Mouse (Mus musculus) MEL (cell line): ENCODE results near the gene Fam57b.

Source experiments
- CHD1 ChIP-seq: IDR thresholded peaks from 2 replicates; pipeline ENCODE4 v1.6.1; 2012; ENCODE audit warnings: low read depth, mild to moderate bottlenecking, inconsistent platforms, low read length, improper control_type of control experiment
- CTCF ChIP-seq, 3 experiments: IDR thresholded peaks in 2 of 3; conservative IDR thresholded peaks in 1 of 3; 2 replicates each; pipeline ENCODE4 v1.5.1; 2011 to 2012; ENCODE audit warnings: low read length in 3 of 3, low read depth in 2 of 3, mild to moderate bottlenecking in 2 of 3, improper control_type of control experiment in 1 of 3, inconsistent platforms in 1 of 3, mixed read lengths in 1 of 3, moderate library complexity in 1 of 3; ENCODE audit not compliant: control insufficient read depth in 1 of 3, insufficient read depth in 1 of 3, poor library complexity in 1 of 3, severe bottlenecking in 1 of 3
- POLR2A ChIP-seq, 2 experiments: IDR thresholded peaks; 2 replicates each; pipeline ENCODE4 v1.6.1; 2011 to 2012; ENCODE audit warnings: low read length in 2 of 2, mild to moderate bottlenecking in 2 of 2, control low read depth in 1 of 2, improper control_type of control experiment in 1 of 2, low read depth in 1 of 2, moderate library complexity in 1 of 2; ENCODE audit not compliant: control insufficient read depth in 1 of 2, insufficient read depth in 1 of 2, poor library complexity in 1 of 2
- POLR2AphosphoS2 ChIP-seq: IDR thresholded peaks from 2 replicates; pipeline ENCODE4 v1.6.1; 2011; ENCODE audit warnings: low read length, improper control_type of control experiment
- UBTF ChIP-seq: IDR thresholded peaks from 2 replicates; pipeline ENCODE4 v1.6.1; 2012; ENCODE audit warnings: low read depth, mild to moderate bottlenecking, inconsistent platforms, low read length, improper control_type of control experiment, moderate library complexity, borderline replicate concordance; ENCODE audit not compliant: insufficient read depth
- USF1 ChIP-seq: IDR thresholded peaks from 2 replicates; pipeline ENCODE4 v1.6.1; 2014; ENCODE audit warnings: low read depth, mild to moderate bottlenecking, inconsistent platforms, low read length, improper control_type of control experiment, moderate library complexity
- ZKSCAN1 ChIP-seq: IDR thresholded peaks from 2 replicates; pipeline ENCODE4 v1.6.1; 2012; ENCODE audit warnings: low read depth, mild to moderate bottlenecking, inconsistent platforms, low read length, improper control_type of control experiment, moderate library complexity

DNA sequence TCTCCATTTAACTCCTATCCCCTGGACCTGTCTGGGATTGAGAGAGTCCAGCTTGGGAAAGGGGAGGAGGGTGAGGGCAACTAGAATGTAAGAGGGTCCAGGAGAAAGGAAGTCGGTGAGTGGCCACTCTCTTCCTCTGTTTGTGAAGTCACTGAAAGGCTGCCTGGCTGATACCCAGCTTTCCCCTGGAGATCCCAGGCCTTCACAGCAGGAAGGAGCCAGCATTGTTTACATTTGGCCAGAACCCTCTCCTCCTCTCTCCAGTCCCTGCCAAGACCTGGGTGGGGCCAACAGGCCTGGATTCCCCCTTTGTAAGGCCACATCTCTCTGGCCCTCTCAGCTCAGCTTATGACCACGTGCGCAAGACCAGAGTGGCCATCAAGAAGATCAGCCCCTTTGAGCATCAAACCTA, 37.1 kb upstream of the Fam57b start:
- no peak for TF ChIP-seq USF1
- TF ChIP-seq POLR2A (IDR thresholded peaks at IDR 0.05; ENCODE audit: control insufficient read depth in 1 of 2, insufficient read depth in 1 of 2, low read depth in 1 of 2, low read length in 2 of 2, poor library complexity in 1 of 2) = no peak
- TF ChIP-seq CTCF (IDR thresholded peaks at IDR 0.05 in 2 of 3, conservative IDR thresholded peaks at IDR 0.05 in 1 of 3; ENCODE audit: control insufficient read depth in 1 of 3, insufficient read depth in 1 of 3, low read depth in 2 of 3, low read length in 3 of 3, poor library complexity in 1 of 3, severe bottlenecking in 1 of 3) = no peak
- no peak for TF ChIP-seq POLR2AphosphoS2
- TF ChIP-seq CHD1 = no peak
- TF ChIP-seq ZKSCAN1 = no peak
- no peak for TF ChIP-seq UBTF
